Mouse (Mus musculus): Measurements from ENCODE around the gene Cnot3. TPM values are rescaled to one million over a fixed set of nuclear protein-coding genes. Genes with fewer than 3 reads are reported as not detected.
"Not testable (repeated sequence)": the region's sequence is repeated elsewhere in the genome, so short reads cannot be mapped to it uniquely, and the experiment has no call there.

Cnot3 gene
- polyA plus RNA-seq, 1 experiment from 2014 or later: 47.4 TPM

- Histone ChIP-seq H3K4me3 (ENCODE audit: inconsistent target) (no peak overlapping the region), H3K79me2 (ENCODE audit: inconsistent target) (peaks cover 36% of the 10 kb centered on the region), H3K27ac (no peak overlapping the region), H3K36me3 (ENCODE audit: inconsistent target) (peaks cover 39% of the 10 kb centered on the region)
- WGBS (ENCODE audit: missing documents): 95% methylated on average over 6 of the region's 6 CpGs
Observed at GRCm38 (mm10) chr7:3698471-3698870, 53.4 kb downstream of the Cnot3 start.

- peak overlapping the region; percentile 90 for H3K27ac ChIP-seq
- WGBS (ENCODE audit: missing documents): 18% methylated on average over 6 of the region's 6 CpGs
- H3K79me2 ChIP-seq (ENCODE audit: inconsistent target): peaks cover 24% of the 10 kb centered on the region
- peak overlapping the region; percentile 87; the same call in 1 of the 2 replicates for H3K4me3 ChIP-seq (ENCODE audit: inconsistent target)
- H3K36me3 ChIP-seq (ENCODE audit: inconsistent target): peaks cover 22% of the 10 kb centered on the region
Observed at GRCm38 (mm10) chr7:3703148-3703878, 58.2 kb downstream of the Cnot3 start.

DNA sequence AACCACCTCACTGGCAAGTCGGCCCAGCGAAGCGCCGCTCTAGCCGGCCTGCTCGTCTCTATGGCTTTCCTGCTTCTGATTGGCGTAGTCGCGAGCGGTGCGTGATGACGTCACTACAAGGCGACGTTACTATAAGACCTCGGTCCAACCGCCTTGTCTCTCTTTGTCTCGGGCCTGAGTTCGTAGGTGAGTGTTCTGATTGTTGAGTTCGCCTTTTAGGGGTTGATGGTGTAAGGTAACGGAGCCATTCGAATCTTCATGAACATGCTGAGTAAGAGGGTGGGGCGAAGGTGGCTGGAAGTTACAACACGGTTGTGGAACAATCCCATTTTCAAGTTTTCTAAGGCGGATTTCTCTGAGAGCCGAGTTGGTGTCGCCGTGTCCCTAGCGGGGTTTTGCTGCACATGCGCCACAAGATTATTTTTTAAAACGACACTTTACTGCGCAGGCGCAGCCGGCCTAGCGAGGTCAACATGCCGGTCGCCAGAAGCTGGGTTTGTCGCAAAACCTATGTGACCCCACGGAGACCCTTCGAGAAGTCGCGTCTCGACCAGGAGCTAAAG is 58.9 kb downstream of the Cnot3 start, which contains the start of gene Rps9:
Gene Rps9 (plus strand): TSS at position 115 of the 563 bp plus-strand sequence.
- peak within 1 kb of the TSS; percentile 90 for H3K27ac ChIP-seq
- WGBS (ENCODE audit: missing documents): under 1% methylated on average over 42 of the region's 42 CpGs
- peaks cover 24% of the 10 kb centered on the region for H3K79me2 ChIP-seq (ENCODE audit: inconsistent target)
- peaks cover 16% of the 10 kb centered on the region for H3K36me3 ChIP-seq (ENCODE audit: inconsistent target)
- peak within 1 kb of the TSS; percentile 87 for H3K4me3 ChIP-seq (ENCODE audit: inconsistent target)

DNA sequence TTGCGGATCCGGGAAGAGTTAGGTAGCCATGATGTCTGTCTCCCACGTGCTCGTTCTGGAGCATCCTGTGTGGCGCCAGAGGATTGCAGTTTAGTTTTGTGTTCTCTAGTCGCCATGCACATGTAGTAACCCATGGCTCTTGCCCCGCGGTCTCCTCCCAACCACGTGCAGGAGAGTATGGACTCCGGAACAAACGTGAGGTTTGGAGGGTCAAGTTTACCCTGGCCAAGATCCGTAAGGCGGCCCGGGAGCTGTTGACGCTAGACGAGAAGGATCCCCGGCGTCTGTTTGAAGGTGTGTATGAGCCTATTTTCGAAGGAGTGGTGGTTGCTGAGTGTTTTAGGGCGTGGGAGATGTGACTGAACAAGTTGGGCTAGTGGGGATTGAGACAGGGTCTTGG is 59.4 kb downstream of the Cnot3 start:
- H3K27ac ChIP-seq: peak overlapping the region; percentile 90

DNA sequence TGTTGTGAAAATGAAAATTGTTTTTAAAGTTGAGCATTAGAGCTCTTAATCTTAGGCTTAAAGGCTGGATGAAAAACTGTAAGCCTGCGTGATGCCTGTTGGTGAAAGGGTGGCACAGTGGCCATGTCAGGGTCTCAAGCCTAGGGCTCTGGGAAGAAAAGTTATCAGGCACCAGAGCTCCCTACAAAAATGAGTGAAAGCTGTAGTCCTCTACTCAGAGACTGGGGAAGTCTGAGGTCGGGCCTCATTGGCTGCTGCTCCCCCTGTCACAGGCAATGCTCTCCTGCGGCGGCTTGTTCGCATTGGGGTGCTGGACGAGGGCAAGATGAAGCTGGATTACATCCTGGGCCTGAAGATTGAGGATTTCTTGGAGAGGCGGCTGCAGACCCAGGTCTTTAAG is 60.4 kb downstream of the Cnot3 start:
- 8% methylated on average over 2 of the region's 7 CpGs for WGBS (ENCODE audit: missing documents)
- Histone ChIP-seq H3K4me3 (ENCODE audit: inconsistent target) (peak overlapping the region; percentile 87), H3K79me2 (ENCODE audit: inconsistent target) (peaks cover 24% of the 10 kb centered on the region), H3K27ac (peak overlapping the region; percentile 90)
- not testable (repeated sequence) for H3K36me3 ChIP-seq (ENCODE audit: inconsistent target)

More for the DNA sequence above, 59.4 kb downstream of the Cnot3 start:
- Histone ChIP-seq H3K4me3 (ENCODE audit: inconsistent target) (peak overlapping the region; percentile 87), H3K79me2 (ENCODE audit: inconsistent target) (peaks cover 24% of the 10 kb centered on the region), H3K36me3 (ENCODE audit: inconsistent target) (peaks cover 10% of the 10 kb centered on the region)
- WGBS (ENCODE audit: missing documents): under 1% methylated on average over 20 of the region's 20 CpGs

- Histone ChIP-seq H3K4me3 (ENCODE audit: inconsistent target) (peak overlapping the region; percentile 87), H3K36me3 (ENCODE audit: inconsistent target) (no peaks in the 10 kb centered on the region), H3K27ac (peak overlapping the region; percentile 90), H3K79me2 (ENCODE audit: inconsistent target) (peaks cover 24% of the 10 kb centered on the region)
- 26% methylated on average over 6 of the region's 6 CpGs for WGBS (ENCODE audit: missing documents)
Observed at GRCm38 (mm10) chr7:3705911-3706310, 60.8 kb downstream of the Cnot3 start.

DNA sequence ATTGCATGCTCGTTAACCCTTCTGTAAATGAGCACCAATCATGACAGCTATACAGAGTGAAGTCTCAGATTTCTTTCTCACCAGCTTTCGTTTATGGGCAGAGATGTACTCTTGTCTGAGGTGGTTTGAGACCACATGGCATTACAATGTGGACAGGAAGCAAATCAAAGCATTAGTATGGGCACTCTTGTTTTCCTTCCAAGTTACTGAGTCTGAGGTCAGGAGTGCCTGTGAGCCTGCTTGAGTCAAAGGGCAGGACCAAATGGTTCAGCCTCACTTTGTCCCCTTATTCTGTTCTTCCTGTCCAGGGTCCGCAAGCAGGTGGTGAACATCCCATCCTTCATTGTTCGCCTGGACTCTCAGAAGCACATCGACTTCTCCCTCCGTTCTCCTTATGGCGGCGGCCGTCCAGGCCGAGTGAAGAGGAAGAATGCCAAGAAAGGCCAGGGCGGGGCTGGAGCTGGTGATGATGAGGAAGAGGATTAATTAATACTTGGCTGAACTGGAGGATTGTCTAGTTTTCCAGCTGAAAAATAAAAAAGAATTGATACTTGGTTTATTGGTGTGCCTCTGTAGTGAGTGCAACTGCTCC is 61.4 kb downstream of the Cnot3 start:
- peak overlapping the region; percentile 90 for H3K27ac ChIP-seq
- peak overlapping the region; percentile 87; the same call in 1 of the 2 replicates for H3K4me3 ChIP-seq (ENCODE audit: inconsistent target)
- WGBS (ENCODE audit: missing documents): 28% methylated on average over 10 of the region's 11 CpGs
- no peaks in the 10 kb centered on the region for H3K36me3 ChIP-seq (ENCODE audit: inconsistent target)
- peaks cover 24% of the 10 kb centered on the region for H3K79me2 ChIP-seq (ENCODE audit: inconsistent target)

GRCm38 (mm10) chr7:3707027-3707426 is 62.0 kb downstream of the Cnot3 start:
- peak overlapping the region; percentile 90 for H3K27ac ChIP-seq
- no peak overlapping the region for H3K4me3 ChIP-seq (ENCODE audit: inconsistent target)
- peaks cover 24% of the 10 kb centered on the region for H3K79me2 ChIP-seq (ENCODE audit: inconsistent target)
- 0% methylated on average over 4 of the region's 4 CpGs for WGBS (ENCODE audit: missing documents)
- H3K36me3 ChIP-seq (ENCODE audit: inconsistent target): no peaks in the 10 kb centered on the region; the same call in 1 of the 2 replicates

DNA sequence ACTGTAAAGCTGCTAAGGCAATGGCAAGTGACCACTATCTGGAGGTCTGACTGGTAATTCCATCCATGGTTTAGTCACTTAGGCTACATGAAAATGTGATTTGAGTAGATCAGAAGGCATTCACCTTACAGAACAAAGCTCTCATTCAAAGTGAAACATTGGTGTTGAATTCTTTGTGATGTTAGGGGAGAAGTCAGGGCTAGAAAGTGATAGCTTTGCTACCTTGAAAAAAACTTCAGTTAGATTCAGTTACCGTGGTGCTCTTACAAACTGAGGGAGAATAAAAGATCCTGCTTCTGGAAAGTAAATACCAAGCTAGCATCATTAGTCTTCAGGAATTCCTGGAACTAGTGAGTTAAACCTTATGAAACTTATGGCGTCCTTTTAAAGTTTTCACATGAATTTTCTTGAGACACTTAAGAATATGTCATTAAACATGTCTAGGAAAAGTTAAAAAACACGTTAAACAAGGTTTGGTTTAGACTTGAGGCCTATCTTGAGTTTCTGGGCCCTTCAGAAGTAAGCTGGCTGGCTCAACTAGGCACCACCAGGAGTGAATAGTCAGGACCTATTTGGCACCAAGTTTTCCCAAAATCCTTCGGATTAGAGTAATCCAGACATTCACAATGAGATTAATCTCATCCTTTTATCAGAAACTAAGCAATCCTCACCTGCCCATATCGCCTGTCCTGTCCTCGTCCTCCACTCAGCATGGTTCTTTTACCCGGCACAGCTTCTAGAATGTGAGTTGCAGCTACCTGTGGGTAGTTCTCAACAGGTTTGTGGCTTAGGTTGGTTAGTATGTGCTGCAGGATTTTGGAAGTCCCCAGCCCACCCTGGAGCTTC is 62.7 kb downstream of the Cnot3 start:
- Histone ChIP-seq H3K79me2 (ENCODE audit: inconsistent target) (peaks cover 24% of the 10 kb centered on the region), H3K27ac (peak overlapping the region; percentile 75), H3K4me3 (ENCODE audit: inconsistent target) (no peak overlapping the region), H3K36me3 (ENCODE audit: inconsistent target) (peaks cover 8% of the 10 kb centered on the region; the same call in 1 of the 2 replicates)
- WGBS (ENCODE audit: missing documents): 80% methylated on average over 7 of the region's 7 CpGs

DNA sequence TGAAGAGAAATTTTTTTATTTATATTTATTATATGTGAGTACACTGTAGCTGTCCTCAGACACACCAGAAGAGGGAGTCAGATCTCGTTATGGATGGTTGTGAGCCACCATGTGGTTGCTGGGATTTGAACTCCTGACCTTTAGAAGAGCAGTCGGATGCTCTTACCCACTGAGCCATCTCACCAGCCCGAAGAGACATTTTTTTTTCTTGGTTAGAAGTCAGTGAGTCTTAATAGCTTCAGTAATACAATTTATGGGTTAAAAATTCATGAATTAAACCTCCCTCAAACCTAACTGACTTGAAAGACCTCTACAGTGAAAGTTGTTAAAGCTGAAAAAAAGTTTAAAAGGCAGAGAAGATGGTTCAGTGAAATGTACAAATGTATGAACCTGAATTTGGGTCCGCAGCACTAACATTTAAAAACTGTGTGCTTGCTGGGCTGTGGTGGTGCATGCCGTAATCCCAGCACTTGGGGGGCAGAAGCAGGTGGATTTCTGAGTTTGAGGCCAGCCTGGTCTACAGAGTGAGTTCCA is 63.4 kb downstream of the Cnot3 start:
- peak overlapping the region; percentile 75 for H3K27ac ChIP-seq
- H3K79me2 ChIP-seq (ENCODE audit: inconsistent target): peaks cover 24% of the 10 kb centered on the region
- 71% methylated on average over 5 of the region's 5 CpGs for WGBS (ENCODE audit: missing documents)
- peaks cover 12% of the 10 kb centered on the region; the same call in 1 of the 2 replicates for H3K36me3 ChIP-seq (ENCODE audit: inconsistent target)
- not testable (repeated sequence) for H3K4me3 ChIP-seq (ENCODE audit: inconsistent target)

- whole genome bisulfite sequencing (ENCODE audit: missing documents): 91% methylated on average over 1 of the region's 1 CpGs
- peaks cover 26% of the 10 kb centered on the region for H3K79me2 ChIP-seq (ENCODE audit: inconsistent target)
- peak overlapping the region; percentile 75 for H3K27ac ChIP-seq
- H3K36me3 ChIP-seq (ENCODE audit: inconsistent target): peaks cover 17% of the 10 kb centered on the region; the same call in 1 of the 2 replicates
- H3K4me3 ChIP-seq (ENCODE audit: inconsistent target): no peak overlapping the region
Observed at GRCm38 (mm10) chr7:3709000-3709399, 63.9 kb downstream of the Cnot3 start.

All from macrophage (primary cell).